Mouse (Mus musculus) small intestine, adult 2 months (tissue): ENCODE measurements around the gene Taf4.

Experiments used
- CTCF ChIP-seq: fragments of 200-500 bp; IDR thresholded peaks from 2 replicates; pipeline ENCODE4 v1.5.1; 2012; ENCODE audit warnings: low read depth, mild to moderate bottlenecking, control low read depth, inconsistent platforms, low read length, moderate library complexity, mixed read lengths; ENCODE audit not compliant: insufficient replicate concordance, insufficient read length; ENCODE audit errors: extremely low read depth
- POLR2A ChIP-seq: fragments of 200-500 bp; IDR thresholded peaks from 2 replicates; pipeline ENCODE4 v1.6.1; 2012; ENCODE audit warnings: low read depth, mild to moderate bottlenecking, control low read depth, inconsistent platforms, low read length, moderate library complexity

DNA sequence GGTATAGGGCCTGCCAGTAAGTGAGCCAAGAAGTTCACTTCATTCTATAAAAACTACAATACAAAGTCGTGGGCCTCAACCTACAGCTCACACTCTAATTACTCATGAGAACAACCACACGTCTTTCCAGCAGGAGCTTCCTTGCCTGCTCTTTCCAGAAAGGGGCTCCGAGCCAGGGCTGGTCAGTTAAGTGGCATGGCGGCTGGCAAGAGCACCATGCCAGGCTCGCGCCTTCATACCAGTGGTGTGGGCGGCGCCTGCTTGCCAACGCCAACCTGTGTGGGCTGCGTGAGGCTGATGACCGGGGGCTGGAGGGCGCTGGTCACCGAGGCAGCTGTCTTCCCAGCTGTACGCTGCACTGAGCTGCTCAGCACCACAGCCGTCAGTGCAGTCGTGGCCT lies 44.7 kb downstream of the Taf4 start:
- no peak for TF ChIP-seq CTCF
- no peak for TF ChIP-seq POLR2A
